Mouse (Mus musculus) lung, postnatal 0 days (tissue): ENCODE measurements at regions not wholly inside any gene's neighbourhood (a gene's known extent, or its start where the extent isn't known, plus 50 kb on each side); places are given as distances from the start of the nearest gene placed in this dataset.

Experiments
- CTCF ChIP-seq: IDR thresholded peaks from 2 replicates; pipeline ENCODE4 v1.5.1; 2016; ENCODE audit warnings: antibody characterized with exemption, mild to moderate bottlenecking
- EP300 ChIP-seq: IDR thresholded peaks from 2 replicates; pipeline ENCODE4 v1.6.1; 2016; ENCODE audit warnings: antibody characterized with exemption, mild to moderate bottlenecking, control low read depth

- TF ChIP-seq CTCF, result no peak
- TF ChIP-seq EP300, result no peak
These were observed 410.7 kb upstream of the Tmpo start for GRCm38 (mm10) chr10:91591845-91592244.
